Mouse (Mus musculus): Measurements from ENCODE around the gene Prpf4.

DNA sequence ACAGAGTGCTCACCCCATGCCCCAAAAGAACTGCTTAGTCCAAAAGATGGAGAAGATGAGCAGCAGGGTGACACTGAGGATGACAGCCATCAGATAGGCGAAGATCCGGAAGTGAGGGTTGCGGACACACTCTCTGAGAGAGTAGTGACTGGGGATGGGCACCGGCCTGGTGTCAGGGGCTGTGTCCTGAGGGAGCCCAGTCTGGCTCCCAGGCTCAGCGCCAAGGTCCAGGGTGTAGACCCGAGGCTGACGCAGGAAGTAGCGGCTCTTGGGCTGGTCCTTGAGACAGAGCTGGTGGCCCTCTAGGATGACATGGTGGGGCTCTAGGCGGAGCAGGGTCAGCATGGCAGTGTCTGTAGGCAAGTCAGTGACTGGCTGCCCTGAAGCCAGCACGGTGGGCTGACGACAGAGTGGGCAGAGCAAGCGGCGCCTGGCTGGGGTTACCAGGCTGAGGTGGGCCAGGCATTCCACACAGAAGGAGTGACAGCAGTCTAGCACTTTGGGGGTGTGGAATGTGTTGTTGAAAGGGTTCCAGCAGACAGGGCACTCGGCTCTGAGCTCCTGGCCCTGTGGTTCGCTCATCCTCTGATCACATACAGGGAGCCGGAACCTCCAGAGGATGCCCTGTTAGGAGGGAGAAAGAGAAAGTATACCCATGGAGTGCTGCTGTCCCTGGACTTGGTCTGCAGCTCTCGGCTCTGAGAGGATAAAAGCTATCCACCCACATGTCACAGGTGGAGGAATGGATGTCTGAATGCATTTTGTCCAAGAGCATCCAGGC is 19.6 kb downstream of the Prpf4 start:
- no peak for TF ChIP-seq CTCF (IDR thresholded peaks at IDR 0.05; ENCODE audit: extremely low read depth, insufficient read length, insufficient replicate concordance, low read depth, low read length)
- no peak for TF ChIP-seq POLR2A (IDR thresholded peaks at IDR 0.05; ENCODE audit: low read depth, low read length)
